Mouse (Mus musculus) naive thymus-derived CD4-positive, alpha-beta T cell, adult 2 months (primary cell): ENCODE data around the gene Lrp1.
A peak's percentile ranks its signal among the peaks of the same experiment; 100 is the strongest.

Experiments
- DNase-seq: peaks from one replicate; pipeline ENCODE4 v3.0.0-alpha.2; 2011; ENCODE audit warnings: low read depth

Lrp1 gene

DNA sequence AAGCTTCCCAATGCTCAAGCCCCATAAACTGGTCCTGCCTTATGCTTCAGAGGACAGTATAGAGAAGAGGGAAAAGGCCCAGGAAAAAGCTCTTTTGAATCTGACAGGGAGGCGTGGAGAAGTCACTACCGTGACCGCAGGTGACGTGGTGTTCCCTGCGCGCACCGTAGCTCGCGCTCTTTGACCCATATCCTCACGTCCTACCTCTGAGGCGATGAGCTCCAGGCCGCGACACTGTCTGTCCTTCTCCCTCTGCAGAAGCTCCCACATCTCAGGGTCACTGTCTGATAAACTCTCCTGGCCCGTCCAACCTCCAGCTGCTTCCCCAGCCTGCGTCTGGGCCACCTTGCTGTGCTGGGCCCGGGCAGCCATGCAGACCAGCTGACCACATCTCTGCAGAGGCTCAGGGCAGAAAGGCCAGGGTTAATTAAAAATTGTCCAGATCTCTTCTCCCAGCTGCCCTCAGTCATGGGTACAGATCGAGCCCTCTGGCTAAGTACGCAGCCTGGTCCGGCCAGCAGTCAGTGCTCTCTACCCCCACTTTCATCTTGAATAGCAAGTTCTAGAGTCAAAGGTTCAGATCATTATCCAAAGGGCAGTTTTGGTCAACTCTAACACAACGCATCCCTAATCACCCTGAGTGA, 100.1 kb downstream of the Lrp1 start:
- DNase-seq = no peak

DNA sequence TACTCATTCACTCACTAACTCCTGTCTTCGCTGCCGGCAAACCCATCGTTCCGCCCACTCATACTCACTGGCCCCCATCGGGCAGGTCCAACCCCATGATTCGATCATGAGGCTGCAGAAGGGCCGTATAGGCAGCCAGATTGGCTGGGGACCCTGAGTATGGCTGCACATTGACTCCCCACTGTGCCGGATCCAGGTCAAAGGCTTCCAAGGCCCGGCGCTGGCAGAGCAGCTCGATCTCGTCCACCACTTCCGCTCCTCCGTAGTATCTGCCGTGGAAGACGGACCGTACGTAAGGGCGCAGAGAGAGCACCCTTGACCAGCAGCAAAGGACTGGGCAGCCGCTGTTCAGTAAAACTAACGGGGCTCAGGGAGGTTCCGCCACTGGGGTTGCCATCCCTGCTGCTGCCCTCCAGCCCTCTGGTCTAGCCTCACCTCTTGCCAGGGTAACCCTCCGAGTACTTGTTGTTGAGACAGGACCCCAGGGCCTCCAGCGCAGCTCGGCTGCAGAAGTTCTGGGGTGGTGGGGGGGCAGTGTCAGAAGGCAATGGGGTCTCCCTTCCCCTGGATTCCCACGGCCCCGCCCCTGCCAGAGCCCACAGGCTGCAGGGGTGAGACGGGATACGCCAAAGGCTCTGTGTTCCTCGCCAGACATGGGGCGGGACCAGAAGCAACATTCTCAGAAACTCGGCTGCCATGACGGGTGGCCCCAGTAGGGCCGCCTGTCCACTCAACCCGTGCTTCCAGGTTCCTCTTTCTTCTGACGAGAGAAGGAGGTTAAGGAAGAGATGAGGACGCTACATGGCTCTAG, 100.8 kb downstream of the Lrp1 start:
- no peak for DNase-seq

DNA sequence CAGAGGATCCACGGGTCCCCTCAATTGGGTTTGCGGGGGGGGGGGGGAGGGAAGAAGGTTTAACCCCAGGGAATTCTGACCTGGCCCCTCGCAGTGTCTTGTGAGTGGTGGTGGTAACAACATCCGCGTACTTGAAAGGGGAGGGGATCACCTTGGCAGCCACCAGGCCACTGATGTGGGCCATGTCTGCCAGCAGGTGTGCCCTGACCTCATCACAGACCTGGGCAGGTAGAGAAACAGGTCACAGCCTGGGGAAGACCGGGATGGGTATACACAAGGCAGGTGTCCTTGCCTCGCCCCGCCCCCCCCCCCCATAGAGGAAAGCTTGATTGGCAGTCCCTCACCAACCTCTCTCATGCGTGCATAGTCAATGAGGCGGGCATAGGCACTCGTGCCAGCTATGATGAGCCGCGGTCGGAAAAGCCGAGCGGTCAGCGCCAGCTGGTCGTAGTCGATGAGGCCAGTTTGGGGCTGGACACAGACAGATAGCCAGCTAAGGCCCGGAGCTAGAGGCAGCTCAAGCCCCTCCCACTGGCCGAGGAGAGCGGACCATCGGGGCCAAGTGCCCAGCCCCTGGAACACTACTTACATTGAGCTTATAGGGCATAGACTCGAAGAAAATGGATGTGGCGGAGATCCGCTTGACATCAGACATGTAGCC, 101.8 kb downstream of the Lrp1 start:
- no peak for DNase-seq

DNA sequence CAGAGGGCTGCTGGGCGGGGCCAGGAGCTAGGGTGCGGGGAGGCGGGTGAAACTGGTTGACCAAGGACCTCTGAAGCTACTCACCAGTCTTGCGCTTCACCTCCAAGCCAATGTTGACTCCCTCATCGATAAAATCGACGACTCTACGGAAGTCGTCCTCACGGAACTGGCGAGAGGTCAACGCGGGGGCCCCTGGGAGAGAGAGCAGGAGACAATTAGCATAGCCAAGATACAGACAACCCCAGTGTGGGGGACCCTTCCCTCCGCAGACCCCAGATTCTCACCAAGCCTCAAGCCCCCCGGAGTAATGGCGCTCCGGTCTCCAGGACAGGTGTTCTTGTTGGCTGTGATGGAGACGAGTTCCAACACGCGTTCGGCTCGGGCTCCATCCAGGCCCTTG, 103.0 kb downstream of the Lrp1 start:
- DNase-seq = no peak

DNA sequence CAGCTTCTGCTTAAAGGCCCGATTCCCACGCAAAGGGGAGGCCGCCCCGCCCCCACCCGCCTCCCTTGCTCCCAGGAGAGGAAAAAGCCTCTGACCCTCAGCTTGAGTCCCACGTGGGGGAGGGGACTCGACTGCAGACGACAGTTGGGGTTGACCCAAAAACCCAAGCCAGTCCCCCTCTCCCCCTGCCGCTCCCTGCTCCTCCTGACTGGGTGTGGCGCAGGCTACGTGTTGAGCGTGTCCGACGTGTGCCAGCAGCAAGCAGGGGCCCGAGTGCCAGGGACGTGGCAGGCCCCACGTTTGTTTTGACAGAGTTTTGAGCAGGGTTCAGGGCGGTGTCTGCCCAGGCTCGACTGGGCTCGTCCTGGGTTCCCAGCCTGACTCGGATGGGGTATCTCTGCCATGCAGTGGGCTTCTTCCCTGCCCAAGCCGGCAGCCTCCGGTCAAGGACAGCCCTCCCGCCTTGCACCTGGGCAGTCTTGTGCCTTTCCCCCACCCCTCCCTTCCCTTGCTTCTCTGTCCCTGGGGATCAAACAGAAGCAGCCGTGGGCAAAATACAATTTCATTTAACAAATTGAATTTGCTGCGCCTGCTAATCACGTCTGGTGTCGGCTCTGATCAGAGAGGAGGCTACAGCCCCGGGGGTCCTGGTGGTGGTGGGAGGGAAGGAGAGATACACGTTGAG, 104.2 kb downstream of the Lrp1 start:
- DNase-seq = no peak

DNA sequence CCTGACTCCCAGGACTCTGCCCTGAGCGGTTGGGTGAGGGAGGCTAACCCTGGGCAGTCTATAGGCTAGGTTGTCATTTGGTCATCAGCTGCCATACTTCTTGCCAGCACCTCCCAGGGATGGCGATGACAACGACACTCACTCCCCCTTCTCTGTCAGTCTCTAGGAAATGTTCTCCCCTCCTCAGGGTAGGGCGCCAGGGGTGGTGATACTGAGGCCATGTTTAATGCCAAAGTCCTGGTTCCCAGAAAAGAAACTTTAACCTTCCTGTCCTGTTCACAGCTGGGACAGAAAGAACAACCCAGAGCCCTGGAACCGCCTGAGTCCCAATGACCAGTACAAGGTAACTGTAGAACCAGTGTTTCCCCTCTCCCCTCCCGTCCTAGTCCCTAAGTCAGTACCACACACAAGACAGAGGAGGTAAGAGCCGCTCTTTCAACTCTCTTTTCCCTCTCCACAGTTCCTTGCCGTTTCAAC, 104.9 kb downstream of the Lrp1 start:
- DNase-seq = no peak

DNA sequence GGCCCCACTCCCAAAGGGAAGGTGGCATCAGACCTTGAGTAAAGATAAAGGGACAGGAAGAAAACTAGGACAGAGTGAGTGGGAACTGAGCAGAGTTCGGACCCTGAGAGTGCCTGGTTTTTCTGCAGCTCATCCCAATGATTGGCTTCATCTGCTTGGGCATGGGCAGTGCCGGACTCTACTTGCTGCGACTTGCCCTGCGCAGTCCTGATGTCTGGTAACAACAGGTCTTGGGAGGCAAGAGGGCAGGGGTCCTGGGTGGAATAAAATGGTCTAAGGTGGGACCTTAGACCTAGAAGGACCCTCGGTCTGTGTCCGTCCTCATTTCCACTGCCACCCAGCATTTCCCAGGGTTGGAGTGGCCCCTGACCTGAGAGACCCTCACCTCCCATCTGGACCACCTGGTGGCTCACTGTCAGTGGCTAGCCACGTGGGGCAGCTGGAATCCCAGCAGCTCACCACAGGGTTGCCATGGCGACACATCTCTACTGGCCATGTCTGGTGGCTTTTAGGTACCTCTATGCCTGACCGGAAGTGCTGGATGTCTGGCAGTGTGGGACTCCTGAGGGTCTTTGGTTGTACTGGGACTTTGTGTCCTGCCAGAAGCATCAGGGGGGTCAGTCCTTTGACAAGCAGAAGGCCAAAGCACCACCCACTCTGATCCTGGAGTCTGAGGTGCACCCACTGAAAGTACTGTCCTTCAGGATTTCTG, 105.5 kb downstream of the Lrp1 start:
- no peak for DNase-seq

DNA sequence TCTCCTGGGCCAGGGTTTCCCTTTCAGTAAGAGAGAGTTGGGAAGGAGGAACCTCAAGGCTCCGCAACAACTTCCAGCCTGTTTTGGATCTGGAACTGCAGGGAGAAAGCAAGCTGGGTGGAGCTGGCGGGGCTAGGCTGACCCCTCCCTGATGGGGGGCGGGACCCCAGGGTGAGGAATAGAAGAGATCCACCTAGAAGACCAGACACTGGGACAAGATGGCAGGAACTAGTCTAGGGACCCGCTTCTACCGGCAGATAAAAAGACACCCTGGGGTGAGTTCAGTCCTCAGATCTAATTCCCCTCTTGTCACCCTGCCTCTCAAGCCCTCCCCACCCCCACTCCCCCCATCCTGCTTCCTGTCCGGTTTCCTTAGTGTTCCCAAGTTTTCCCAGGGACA, 106.2 kb downstream of the Lrp1 start, which contains the start of gene Ndufa4l2:
Gene Ndufa4l2, plus strand, starts transcription at position 204 of the 400 bp plus-strand sequence.
- DNase-seq = no peak

DNA sequence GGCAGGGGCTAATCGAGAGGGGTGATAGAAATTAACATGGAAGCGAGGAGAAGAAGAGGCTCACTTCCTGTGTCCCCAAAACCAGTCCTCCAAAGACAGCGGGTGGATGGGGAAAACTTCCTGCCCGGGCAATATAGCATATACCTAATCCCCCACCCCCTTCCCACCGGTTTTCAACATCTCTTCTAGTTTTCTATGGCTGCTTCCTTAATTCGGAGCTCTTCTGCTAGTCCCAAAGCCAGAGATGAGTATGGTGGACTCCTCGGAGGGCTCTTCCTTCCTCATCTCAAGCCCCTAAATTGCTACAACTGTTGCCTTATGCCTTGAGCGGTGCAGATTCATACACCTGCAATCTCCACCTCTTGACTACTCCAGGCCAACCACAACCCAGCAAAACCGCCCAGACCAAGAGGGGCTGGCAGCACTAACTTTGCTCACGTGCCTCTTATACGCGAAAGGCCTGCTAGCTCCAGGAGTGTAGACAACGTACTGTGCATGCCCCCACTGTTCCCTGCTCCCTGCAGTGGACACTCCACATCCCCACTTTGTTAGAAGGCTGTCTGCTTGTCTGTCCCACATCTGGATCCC, 106.7 kb downstream of the Lrp1 start:
- DNase-seq = no peak

DNA sequence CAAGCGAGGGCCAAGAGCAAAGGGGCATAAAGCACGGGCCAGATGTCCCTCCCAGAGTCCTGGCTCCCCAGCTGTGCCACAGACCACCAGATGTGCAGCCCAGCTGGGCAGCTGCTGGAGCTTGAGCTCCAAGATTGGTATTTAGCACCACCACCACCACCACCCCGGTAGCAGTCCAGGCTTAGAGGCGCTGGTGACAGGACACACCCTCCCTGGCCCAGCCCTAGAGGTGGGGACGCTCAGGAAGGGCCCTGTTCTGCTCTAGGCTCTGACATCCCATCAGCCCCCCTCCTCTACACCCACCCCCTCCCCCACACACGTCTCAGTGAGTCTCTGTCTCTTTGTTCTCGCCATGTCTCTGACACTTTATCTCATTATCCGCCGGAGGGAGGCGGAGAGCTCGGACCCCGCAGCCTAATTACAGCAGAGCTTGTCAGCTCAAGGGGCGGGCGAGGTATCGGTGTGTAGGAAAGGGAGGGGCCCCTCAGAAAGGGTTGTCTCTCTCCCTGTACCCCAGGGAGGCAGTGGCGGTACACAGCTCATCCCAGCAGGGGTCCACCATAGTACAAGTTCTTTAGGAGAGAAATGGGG, 107.4 kb downstream of the Lrp1 start:
- peak; percentile 43 for DNase-seq

DNA sequence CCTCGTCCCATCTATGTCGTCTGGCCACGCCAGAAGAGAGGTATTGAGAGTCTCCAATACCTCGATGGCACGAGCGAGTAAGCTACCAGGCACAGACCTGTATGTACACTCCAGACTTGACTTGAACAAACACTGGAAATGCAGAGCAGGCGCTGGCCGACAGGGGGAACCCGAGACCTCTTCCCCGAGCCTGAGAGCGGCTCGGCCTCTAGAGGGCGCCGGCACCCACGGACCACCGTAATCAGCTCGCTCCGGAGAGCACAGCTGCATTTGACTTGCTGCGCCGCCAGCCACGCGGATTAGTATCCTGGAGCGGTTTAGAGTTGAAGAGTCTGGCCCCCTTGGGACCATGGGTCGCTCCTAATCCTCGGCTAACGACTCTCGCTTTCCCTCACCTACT, 108.1 kb downstream of the Lrp1 start:
- peak; percentile 98 for DNase-seq

DNA sequence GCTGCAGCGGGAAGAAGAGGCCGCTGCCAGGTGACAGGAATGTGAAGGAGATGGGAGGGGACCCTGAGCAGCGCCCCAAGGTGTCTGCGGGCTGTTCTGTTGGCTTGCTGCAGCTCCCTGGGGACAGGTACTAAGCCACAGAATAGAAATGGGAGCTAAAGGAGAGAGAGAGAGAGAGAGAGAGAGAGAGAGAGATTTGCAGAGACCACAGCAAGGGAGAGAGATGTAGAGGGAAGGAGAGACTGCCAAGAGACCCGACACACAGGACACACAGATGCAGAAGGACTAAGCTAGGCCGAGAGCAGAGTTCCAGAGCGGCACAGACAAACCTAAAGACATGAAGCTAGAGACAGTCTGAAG, 108.7 kb downstream of the Lrp1 start:
- DNase-seq = no peak

DNA sequence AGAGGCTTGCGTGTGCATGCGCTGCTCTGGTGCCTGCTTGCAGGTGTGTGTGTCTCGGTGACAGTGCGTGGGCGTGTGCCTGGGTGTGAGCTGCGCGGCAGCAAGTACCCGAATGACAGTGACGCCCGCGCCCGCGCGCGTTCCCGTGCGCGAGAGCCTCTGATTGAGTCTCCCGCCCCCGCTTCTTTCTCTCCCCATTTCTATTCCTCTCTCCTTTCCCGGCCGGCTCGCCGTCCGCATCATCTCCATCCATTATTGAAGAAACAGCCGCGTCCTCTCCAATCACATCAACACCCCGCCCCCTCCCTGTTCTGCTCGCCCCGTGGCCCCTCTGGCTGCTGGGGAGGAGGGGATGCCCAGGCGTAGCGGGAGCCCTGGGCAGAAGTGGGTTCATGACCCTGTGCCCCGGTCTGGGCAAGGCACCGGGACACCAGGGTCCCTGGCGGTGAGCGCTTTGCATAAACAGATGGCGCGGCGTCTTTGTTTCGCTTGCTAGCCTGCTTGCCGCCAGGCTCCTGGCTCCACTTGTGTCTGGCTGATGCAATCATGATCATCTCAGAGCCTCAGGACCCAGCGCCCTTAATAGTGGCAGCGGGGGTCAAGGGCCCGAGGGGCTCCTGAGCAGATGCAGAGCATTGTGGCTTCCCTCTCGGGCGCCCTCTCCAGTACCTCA, 109.2 kb downstream of the Lrp1 start:
- DNase-seq = peak; percentile 84

DNA sequence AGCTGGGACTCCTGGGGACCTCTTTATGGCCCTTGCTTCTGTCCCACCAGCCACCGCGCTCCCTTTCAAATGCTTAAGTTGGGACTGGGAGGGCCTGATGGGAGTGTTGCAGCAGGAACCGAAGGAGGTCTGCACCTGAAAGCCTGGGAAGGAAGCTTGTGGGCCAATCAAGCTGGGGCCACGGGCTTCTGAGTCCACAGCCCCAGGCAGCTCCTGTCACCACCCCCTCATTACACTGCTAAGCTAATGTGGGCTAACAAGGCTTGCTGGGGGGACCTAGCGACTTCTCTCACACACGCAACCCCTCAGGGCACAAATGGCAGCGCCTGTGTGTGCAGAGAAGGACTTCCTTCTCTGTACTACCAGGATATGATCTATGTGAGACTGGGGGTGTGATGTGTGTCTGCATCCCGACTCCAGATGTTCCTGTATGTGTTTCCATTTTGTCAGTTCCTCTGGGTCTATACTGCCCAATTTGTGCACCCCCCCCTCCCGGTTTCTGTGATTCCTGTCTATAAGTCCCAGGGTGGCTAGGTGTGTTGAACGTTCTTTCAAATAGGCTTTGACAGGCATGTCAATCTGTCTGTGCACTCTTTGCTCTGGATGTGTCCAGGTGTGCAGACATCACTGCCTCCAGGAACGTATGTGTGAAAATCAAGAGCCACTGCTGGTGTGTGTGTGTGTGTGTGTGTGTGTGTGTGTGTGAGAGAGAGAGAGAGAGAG, 109.9 kb downstream of the Lrp1 start:
- no peak for DNase-seq

DNA sequence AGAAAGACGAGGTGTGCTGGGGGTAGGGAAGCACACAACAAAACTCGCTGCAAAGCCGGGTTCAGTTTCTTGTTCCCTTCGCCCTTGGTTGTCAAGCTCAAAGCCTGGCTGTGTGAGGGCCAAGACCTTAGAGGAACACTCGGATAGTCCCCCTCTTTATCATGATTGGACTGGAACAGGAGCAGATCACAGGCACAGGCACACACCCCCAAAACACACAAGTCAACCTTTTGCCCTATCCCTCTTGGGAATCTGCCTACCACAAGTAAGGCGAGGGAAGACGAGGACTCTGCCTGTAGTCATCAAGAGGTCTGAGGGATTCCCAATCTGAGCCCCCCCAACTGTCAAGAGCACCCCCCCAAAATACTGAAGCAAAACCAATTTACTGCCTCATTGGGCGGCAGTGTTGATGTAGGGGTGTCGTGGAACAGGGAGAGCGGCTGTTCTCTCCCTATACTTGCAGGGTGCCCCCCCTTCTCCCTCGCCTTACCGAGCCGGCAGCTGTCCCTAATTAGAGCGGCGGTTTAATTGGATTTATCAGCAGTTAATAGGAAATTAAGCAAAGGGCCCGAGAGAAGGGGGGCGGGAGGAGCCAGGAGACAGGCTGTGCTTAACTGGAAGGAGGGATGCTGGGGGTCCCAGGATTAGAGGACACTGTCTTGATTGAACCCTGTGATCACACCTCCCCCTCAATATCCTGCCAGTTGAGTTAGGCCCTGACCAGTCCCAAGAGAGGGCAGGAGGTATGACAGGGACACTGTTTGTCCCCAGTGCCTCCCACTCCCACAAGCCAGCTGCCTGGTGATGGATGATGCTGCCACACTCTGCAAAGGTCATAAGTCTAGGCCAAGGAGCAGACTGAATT, 110.9 kb downstream of the Lrp1 start:
- DNase-seq = peak; percentile 33

DNA sequence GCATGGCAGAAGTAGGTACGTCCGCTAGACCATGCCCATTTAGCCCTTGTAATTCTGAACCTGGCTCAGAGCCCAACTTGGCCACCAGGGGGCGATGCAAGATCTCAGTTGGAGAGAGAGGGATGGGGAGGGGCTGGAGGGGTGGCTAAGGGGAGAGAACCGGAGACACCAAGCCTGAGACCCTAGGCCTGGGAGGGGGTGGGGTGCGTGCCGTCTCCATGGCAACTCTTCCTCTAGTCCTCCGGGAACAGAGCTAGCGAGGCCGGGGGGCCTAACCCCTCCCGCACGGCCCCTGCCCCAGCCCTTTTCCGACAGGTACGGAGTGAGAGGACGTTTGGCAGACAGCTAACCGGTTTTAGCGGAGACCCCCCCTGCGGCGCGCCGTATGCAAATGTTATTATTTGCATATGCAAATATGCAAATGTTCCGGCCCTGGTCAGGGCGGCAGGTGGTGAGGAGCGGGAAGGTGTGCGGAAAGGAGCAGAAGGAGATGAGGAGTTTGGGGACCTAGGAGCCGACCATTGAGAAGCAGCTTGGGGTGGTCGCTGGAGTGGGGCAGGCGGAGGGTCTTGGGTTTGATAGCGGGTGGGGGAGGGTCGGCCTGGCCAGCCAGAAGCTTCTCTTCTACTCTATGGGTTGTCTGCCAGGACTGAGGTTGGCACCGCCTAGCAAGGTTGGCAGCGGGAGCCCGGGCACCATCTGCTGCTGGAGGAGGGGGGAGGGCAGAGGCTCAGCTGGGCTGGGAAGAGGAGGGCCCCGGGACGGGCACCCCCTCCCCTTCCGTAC, 111.7 kb downstream of the Lrp1 start:
- peak; percentile 93 for DNase-seq

DNA sequence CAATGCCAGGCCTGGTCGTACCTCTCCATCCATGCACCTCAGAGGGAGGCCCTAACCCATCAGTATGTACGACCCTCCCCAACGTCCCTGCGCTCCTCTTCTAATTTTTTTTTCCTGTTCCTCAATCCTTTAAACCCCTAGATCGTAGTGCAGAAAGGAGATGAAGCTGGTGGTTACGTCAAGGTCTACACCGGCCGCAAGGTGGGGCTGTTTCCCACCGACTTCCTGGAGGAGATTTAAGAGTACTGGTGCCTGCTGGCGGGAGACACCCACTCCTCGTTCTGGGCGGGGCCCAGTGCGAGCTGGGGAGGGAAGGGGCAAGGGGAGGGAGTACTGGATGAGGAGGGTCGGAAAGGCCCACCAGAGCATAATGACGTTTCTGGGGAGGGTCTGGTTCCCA, 112.7 kb downstream of the Lrp1 start:
- peak; percentile 90 for DNase-seq
